In genomic region chr15:99223585-99224207, GRCm38 (mm10) we compare ENCODE assay signal across 8 mouse cellular contexts. TPM values are rescaled to one million over a fixed set of nuclear protein-coding genes. Genes with fewer than 3 reads are reported as not detected.
DNase-seq lines count a peak whose midpoint lies in the region; ATAC-seq and TF ChIP-seq lines count a peak whose summit lies in the region.

No protein-coding gene starts in this region.

- peak overlapping the region; percentile 37 for H3K9ac ChIP-seq in heart, adult 2 months (ENCODE audit: low read depth, low read length)
- peak overlapping the region; percentile 33; the same call in 1 of the 2 replicates for H3K9ac ChIP-seq in kidney, embryonic 15.5 days
- H3K9ac ChIP-seq in liver, adult 2 months (ENCODE audit: low read depth, low read length), result peak overlapping the region; percentile 38

- no peaks in the 10 kb centered on the region for H3K36me3 ChIP-seq in heart, adult 2 months (ENCODE audit: control insufficient read depth, insufficient read depth, low read length)
- no peaks in the 10 kb centered on the region for H3K36me3 ChIP-seq in kidney, embryonic 15.5 days
- no peaks in the 10 kb centered on the region for H3K36me3 ChIP-seq in liver, adult 2 months (ENCODE audit: control insufficient read depth, insufficient read depth, low read length)

- under 1% methylated on average over 46 of the region's 46 CpGs for WGBS in heart, adult 2 months
- WGBS in kidney, embryonic 15.5 days, result under 1% methylated on average over 46 of the region's 46 CpGs
- WGBS in liver, adult 2 months, result 2% methylated on average over 46 of the region's 46 CpGs

- ATAC-seq in kidney, embryonic 15.5 days (replicated peaks; ENCODE audit: low FRiP score), result no peak; the same call in 1 of the 2 replicates
- no peak for ATAC-seq in erythroid progenitor cell, adult 5-6 weeks (replicated peaks; ENCODE audit: low FRiP score, poor library complexity, severe bottlenecking)

- H3K4me2 ChIP-seq in kidney, embryonic 15.5 days, result peak overlapping the region; percentile 81

- H3K27me3 ChIP-seq in heart, adult 2 months (ENCODE audit: control insufficient read depth, insufficient read depth, low read length), result peaks cover 15% of the 10 kb centered on the region
- peaks cover 96% of the 10 kb centered on the region for H3K27me3 ChIP-seq in kidney, embryonic 15.5 days
- H3K27me3 ChIP-seq in liver, adult 2 months (ENCODE audit: control insufficient read depth, insufficient read depth, low read length), result peaks cover 32% of the 10 kb centered on the region; the same call in 1 of the 2 replicates

- peak overlapping the region; percentile 53 for H3K4me3 ChIP-seq in heart, adult 2 months
- peak overlapping the region; percentile 48 for H3K4me3 ChIP-seq in kidney, embryonic 15.5 days (replicated peaks)
- H3K4me3 ChIP-seq in liver, adult 2 months (ENCODE audit: insufficient read depth, low read depth, low read length), result peak overlapping the region; percentile 40; the same call in 1 of the 2 replicates

- no peaks in the 10 kb centered on the region for H3K79me2 ChIP-seq in heart, adult 2 months (replicated peaks; ENCODE audit: control insufficient read depth, insufficient read depth, low read length)
- H3K79me2 ChIP-seq in liver, adult 2 months (ENCODE audit: control insufficient read depth, insufficient read depth, low read length), result no peaks in the 10 kb centered on the region

- H3K4me1 ChIP-seq in heart, adult 2 months (ENCODE audit: control insufficient read depth, insufficient read depth, low read length), result no peaks in the 10 kb centered on the region
- H3K4me1 ChIP-seq in kidney, embryonic 15.5 days, result peaks cover 49% of the 10 kb centered on the region
- H3K4me1 ChIP-seq in liver, adult 2 months (ENCODE audit: control insufficient read depth, insufficient read depth, low read length), result peaks cover 3% of the 10 kb centered on the region; the same call in 1 of the 2 replicates

- TF ChIP-seq POLR2A in heart, adult 2 months (IDR thresholded peaks at IDR 0.05; ENCODE audit: insufficient read depth, low read depth, low read length), result no peak
- TF ChIP-seq POLR2A in liver, adult 2 months (IDR thresholded peaks at IDR 0.05; ENCODE audit: extremely low read depth, insufficient read depth, low read length), result no peak

- no peak overlapping the region for H3K27ac ChIP-seq in heart, adult 2 months
- H3K27ac ChIP-seq in kidney, embryonic 15.5 days, result no peak overlapping the region
- no peak overlapping the region for H3K27ac ChIP-seq in liver, adult 2 months (replicated peaks; ENCODE audit: insufficient read depth, low read depth, low read length)

- TF ChIP-seq EP300 in heart, adult 2 months (IDR thresholded peaks at IDR 0.05; ENCODE audit: insufficient read depth, low read depth, low read length), result no peak

- peak; percentile 29 for DNase-seq in urinary bladder, postnatal 25 days (ENCODE audit: low spot score)
- no peak for DNase-seq in urinary bladder, adult 2 months (ENCODE audit: low spot score)
- DNase-seq in cerebellum, postnatal 10 days, result peak; percentile 66 to 71
- DNase-seq in heart, adult 2 months, result peak; percentile 60 to 65
- DNase-seq in liver, adult 2 months (ENCODE audit: extremely low read depth, low read depth, low spot score), result peak; percentile 6
- DNase-seq in neural tube, embryonic 10.5 days (ENCODE audit: extremely low spot score, low spot score), result peak; percentile 70

- TF ChIP-seq CTCF in heart, adult 2 months (IDR thresholded peaks at IDR 0.05), result no peak
- no peak for TF ChIP-seq CTCF in liver, adult 2 months (IDR thresholded peaks at IDR 0.05; ENCODE audit: low read depth, low read length)

- no peaks in the 10 kb centered on the region for H3K9me3 ChIP-seq in kidney, embryonic 15.5 days (replicated peaks)

- intact Hi-C loops in heart, adult 2 months (cut with DNase I), result no loop called here

RNA-seq across cellular contexts. Expression of gene Kcnh3, which starts 1.0 kb away (rescaled TPM):
- polyA plus RNA-seq in urinary bladder, adult 2 months (2012; rRNA removed), result 0.30 and 0.32 TPM in 2 replicates
- total RNA-seq in heart, adult 2 months (2021), result under 1 TPM; 0.05 to 0.08 TPM
- 0.23 and 0.37 TPM in 2 replicates for polyA plus RNA-seq in heart, adult 2 months (2012; rRNA removed)
- polyA plus RNA-seq in kidney, embryonic 15.5 days (2015; fragmentation: Nextera tagmentation; extraction: Ambion mirVana), result 0.44 and 0.51 TPM in 2 replicates
- 0.09 TPM in 1 of 2 replicates, not detected in the other for total RNA-seq in liver, adult 2 months (2014; rRNA removed)
- polyA plus RNA-seq in liver, adult 2 months (2012; rRNA removed), result 0.06 TPM in 1 of 2 replicates, not detected in the other
- total RNA-seq in erythroid progenitor cell, adult 5-6 weeks (2015; ENCODE audit: low replicate concordance), result not detected in 2 replicates
- total RNA-seq in erythroid progenitor cell, adult 5-6 weeks (2017; ENCODE audit: low replicate concordance), result not detected in 2 replicates

RNA-seq across cellular contexts. Expression of gene Mcrs1, which starts 28.1 kb away (rescaled TPM):
- 43.9 and 48.9 TPM in 2 replicates for polyA plus RNA-seq in urinary bladder, adult 2 months (2012; rRNA removed)
- 10 to 100 TPM; 44.2 to 52.3 TPM for total RNA-seq in heart, adult 2 months (2021)
- 62.1 and 67.1 TPM in 2 replicates for polyA plus RNA-seq in heart, adult 2 months (2012; rRNA removed)
- polyA plus RNA-seq in kidney, embryonic 15.5 days (2015; fragmentation: Nextera tagmentation; extraction: Ambion mirVana), result 149 and 172 TPM in 2 replicates
- 8.9 and 10.8 TPM in 2 replicates for total RNA-seq in liver, adult 2 months (2014; rRNA removed)
- polyA plus RNA-seq in liver, adult 2 months (2012; rRNA removed), result 12.3 and 15.0 TPM in 2 replicates
- 18.4 and 26.4 TPM in 2 replicates for total RNA-seq in erythroid progenitor cell, adult 5-6 weeks (2015; ENCODE audit: low replicate concordance)
- total RNA-seq in erythroid progenitor cell, adult 5-6 weeks (2017; ENCODE audit: low replicate concordance), result 13.4 and 15.5 TPM in 2 replicates
